Comparison of ENCODE assay signal across 8 mouse cellular contexts in genomic region chr2:92430723-92431541, GRCm38 (mm10). TPM values are rescaled to one million over a fixed set of nuclear protein-coding genes. Genes with fewer than 3 reads are reported as not detected.
DNase-seq lines count a peak whose midpoint lies in the region; ATAC-seq and TF ChIP-seq lines count a peak whose summit lies in the region.

No protein-coding gene starts in this region.

- POLR2A ChIA-PET in Patski (lab: Charles Lee): interaction anchor here (1.7 to 3.1 kb wide), 2 partner anchors 9 to 42 kb away, joined by 6 to 18 read pairs; no protein-coding TSS in a partner anchor

- H3K27ac ChIP-seq in embryonic fibroblast, embryonic 13.5 days (ENCODE audit: insufficient read depth, low read length): peak overlapping the region; percentile 84
- H3K27ac ChIP-seq in heart, embryonic 14.5 days (replicated peaks in 1 of 2; ENCODE audit: control insufficient read depth in 1 of 2, insufficient read depth in 1 of 2, low read depth in 2 of 2, low read length in 2 of 2): peak overlapping the region; percentile 28 to 61
- peak overlapping the region; percentile 94 for H3K27ac ChIP-seq in layer of hippocampus, adult 2 months
- H3K27ac ChIP-seq in lung, embryonic 14.5 days (ENCODE audit: low read depth): peak overlapping the region; percentile 68; the same call in 1 of the 2 replicates
- H3K27ac ChIP-seq in thymus, adult 2 months (ENCODE audit: control insufficient read depth, insufficient read depth, low read length): no peak overlapping the region

- WGBS in heart, embryonic 14.5 days: 43% methylated on average over 21 of the region's 21 CpGs
- WGBS in lung, embryonic 14.5 days: 50% methylated on average over 21 of the region's 21 CpGs
- WGBS in thymus, adult 2 months: 89% methylated on average over 21 of the region's 21 CpGs

- no peak for TF ChIP-seq CTCF in E14TG2a.4 (conservative IDR thresholded peaks at IDR 0.05; ENCODE audit: low read length)
- TF ChIP-seq CTCF in Patski (IDR thresholded peaks at IDR 0.05): no peak
- TF ChIP-seq CTCF in embryonic fibroblast, embryonic 13.5 days (IDR thresholded peaks at IDR 0.05; ENCODE audit: borderline replicate concordance, insufficient read depth, low read length): no peak
- no peak for TF ChIP-seq CTCF in layer of hippocampus, adult 2 months (conservative IDR thresholded peaks at IDR 0.05)
- TF ChIP-seq CTCF in lung, embryonic 14.5 days (IDR thresholded peaks at IDR 0.05; ENCODE audit: low read depth): peak; percentile 26; the same call in 1 of the 2 replicates
- TF ChIP-seq CTCF in thymus, adult 2 months (IDR thresholded peaks at IDR 0.05; ENCODE audit: borderline replicate concordance, control insufficient read depth, extremely low read depth, insufficient read depth, low read length, poor library complexity): no peak

- peak; percentile 60 for ATAC-seq in Patski
- ATAC-seq in heart, embryonic 14.5 days (ENCODE audit: insufficient number of reproducible peaks, insufficient read depth, low FRiP score, low read depth): no peak
- ATAC-seq in lung, embryonic 14.5 days (ENCODE audit: insufficient read depth): peak; percentile 17; the same call in 1 of the 2 replicates

- no peaks in the 10 kb centered on the region for H3K9me3 ChIP-seq in E14TG2a.4 (ENCODE audit: low read length)
- no peaks in the 10 kb centered on the region for H3K9me3 ChIP-seq in heart, embryonic 14.5 days (ENCODE audit: control insufficient read depth, low read length)
- no peaks in the 10 kb centered on the region for H3K9me3 ChIP-seq in lung, embryonic 14.5 days (ENCODE audit: low read depth, low read length)

- H3K4me1 ChIP-seq in E14TG2a.4 (replicated peaks; ENCODE audit: low read depth, low read length): peaks cover 88% of the 10 kb centered on the region
- H3K4me1 ChIP-seq in embryonic fibroblast, embryonic 13.5 days (ENCODE audit: control insufficient read depth, insufficient read depth, low read length): peaks cover 15% of the 10 kb centered on the region
- peaks cover 43 to 66% of the 10 kb centered on the region in 2 experiments for H3K4me1 ChIP-seq in heart, embryonic 14.5 days (ENCODE audit: control insufficient read depth in 2 of 2, insufficient read depth in 2 of 2, low read length in 2 of 2)
- H3K4me1 ChIP-seq in lung, embryonic 14.5 days (ENCODE audit: insufficient read depth): peaks cover 41% of the 10 kb centered on the region
- peaks cover 8% of the 10 kb centered on the region for H3K4me1 ChIP-seq in thymus, adult 2 months (replicated peaks; ENCODE audit: control insufficient read depth, insufficient read depth, low read length)

- peak overlapping the region; percentile 93 for H3K4me2 ChIP-seq in heart, embryonic 14.5 days (ENCODE audit: low read length)
- peak overlapping the region; percentile 83 for H3K4me2 ChIP-seq in lung, embryonic 14.5 days

- H3K9ac ChIP-seq in heart, embryonic 14.5 days (ENCODE audit: low read length): peak overlapping the region; percentile 64
- peak overlapping the region; percentile 41; the same call in 1 of the 2 replicates for H3K9ac ChIP-seq in lung, embryonic 14.5 days

- H3K36me3 ChIP-seq in E14TG2a.4 (ENCODE audit: insufficient read depth, low read length): peaks cover 9% of the 10 kb centered on the region
- peaks cover under 1% of the 10 kb centered on the region; the same call in 1 of the 2 replicates for H3K36me3 ChIP-seq in heart, embryonic 14.5 days (ENCODE audit: control insufficient read depth, insufficient read depth, low read length)
- H3K36me3 ChIP-seq in lung, embryonic 14.5 days (ENCODE audit: insufficient read depth): peaks cover 6% of the 10 kb centered on the region; the same call in 1 of the 2 replicates
- H3K36me3 ChIP-seq in thymus, adult 2 months (ENCODE audit: control insufficient read depth, insufficient read depth, low read length): no peaks in the 10 kb centered on the region

- TF ChIP-seq POLR2A in embryonic fibroblast, embryonic 13.5 days (IDR thresholded peaks at IDR 0.05; ENCODE audit: low read depth, low read length): no peak
- no peak for TF ChIP-seq POLR2A in thymus, adult 2 months (IDR thresholded peaks at IDR 0.05; ENCODE audit: control insufficient read depth, extremely low read depth, insufficient read depth, low read length, poor library complexity)

- in situ Hi-C loops in Patski (cut with MboI; ENCODE audit: low pct_unique_long_range_greater_than_20kb): loop anchor here (5.0 to 25.0 kb wide), 2 partner anchors 54 to 444 kb away; partner anchors contain the start of gene Dgkz

- peak overlapping the region; percentile 98 for H3K4me3 ChIP-seq in E14TG2a.4 (replicated peaks; ENCODE audit: low read length)
- H3K4me3 ChIP-seq in embryonic fibroblast, embryonic 13.5 days (ENCODE audit: insufficient read depth, low read length): no peak overlapping the region; the same call in 1 of the 2 replicates
- peak overlapping the region; percentile 21 to 76 for H3K4me3 ChIP-seq in heart, embryonic 14.5 days (ENCODE audit: control insufficient read depth in 1 of 2, insufficient read depth in 1 of 2, low read depth in 1 of 2, low read length in 2 of 2)
- peak overlapping the region; percentile 81 for H3K4me3 ChIP-seq in layer of hippocampus, adult 2 months
- H3K4me3 ChIP-seq in lung, embryonic 14.5 days (ENCODE audit: low read depth, low read length): peak overlapping the region; percentile 85
- no peak overlapping the region for H3K4me3 ChIP-seq in thymus, adult 2 months (ENCODE audit: control insufficient read depth, insufficient read depth, low read length)

- CTCF ChIA-PET in Patski (lab: Charles Lee): interaction anchor here (1.3 to 1.9 kb wide), 2 partner anchors 9 to 12 kb away, joined by 7 to 10 read pairs; no protein-coding TSS in a partner anchor

- DNase-seq in Patski (ENCODE audit: low read depth, low spot score): no peak
- DNase-seq in layer of hippocampus, adult 2 months (ENCODE audit: low spot score in 2 of 2): peak; percentile 64 to 69
- peak; percentile 69 for DNase-seq in lung, embryonic 14.5 days
- DNase-seq in right cerebral cortex, adult 18-20 months: peak; percentile 83
- no peak for DNase-seq in thymus, adult 2 months

- H3K27me3 ChIP-seq in E14TG2a.4 (ENCODE audit: insufficient read depth, low read length) (peaks cover 12% of the 10 kb centered on the region), Patski (no peaks in the 10 kb centered on the region)
- H3K27me3 ChIP-seq in heart, embryonic 14.5 days (ENCODE audit: control insufficient read depth, insufficient read depth, low read length): peaks cover 4% of the 10 kb centered on the region; the same call in 1 of the 2 replicates
- no peaks in the 10 kb centered on the region for H3K27me3 ChIP-seq in lung, embryonic 14.5 days (ENCODE audit: insufficient read depth, low read length)
- H3K27me3 ChIP-seq in thymus, adult 2 months (ENCODE audit: control insufficient read depth, insufficient read depth, low read length): no peaks in the 10 kb centered on the region

RNA-seq across cellular contexts. Expression of gene Cry2, which starts 2.9 kb away (rescaled TPM):
- 16.7 TPM for polyA plus RNA-seq in Patski (2021)
- 14.2 and 16.7 TPM in 2 replicates for polyA plus RNA-seq in embryonic fibroblast, embryonic 13.5 days (2011; ENCODE audit: insufficient read length, low read depth, missing spikeins)
- polyA plus RNA-seq in heart, embryonic 14.5 days (2014; fragmentation: Nextera tagmentation; extraction: Ambion mirVana): 15.6 and 17.8 TPM in 2 replicates
- total RNA-seq in layer of hippocampus, adult 2 months (2021): 100 to 1,000 TPM; 105 to 108 TPM
- 19.9 and 22.0 TPM in 2 replicates for polyA plus RNA-seq in lung, embryonic 14.5 days (2014; fragmentation: Nextera tagmentation; extraction: Ambion mirVana)
- 16.2 and 19.6 TPM in 2 replicates for polyA plus RNA-seq in thymus, adult 2 months (2012; rRNA removed)

RNA-seq across cellular contexts. Expression of gene Slc35c1, which starts 29.4 kb away (rescaled TPM):
- polyA plus RNA-seq in Patski (2021): 11.0 TPM
- polyA plus RNA-seq in embryonic fibroblast, embryonic 13.5 days (2011; ENCODE audit: insufficient read length, low read depth, missing spikeins): 12.8 and 12.9 TPM in 2 replicates
- polyA plus RNA-seq in heart, embryonic 14.5 days (2014; fragmentation: Nextera tagmentation; extraction: Ambion mirVana): 6.7 and 7.1 TPM in 2 replicates
- total RNA-seq in layer of hippocampus, adult 2 months (2021): 10 to 100 TPM; 14.0 to 15.7 TPM
- polyA plus RNA-seq in lung, embryonic 14.5 days (2014; fragmentation: Nextera tagmentation; extraction: Ambion mirVana): 14.7 and 16.9 TPM in 2 replicates
- polyA plus RNA-seq in thymus, adult 2 months (2012; rRNA removed): 144 and 156 TPM in 2 replicates

RNA-seq across cellular contexts. Expression of gene Mapk8ip1, which starts 29.9 kb away (rescaled TPM):
- 48.1 TPM for polyA plus RNA-seq in Patski (2021)
- 7.1 and 8.6 TPM in 2 replicates for polyA plus RNA-seq in embryonic fibroblast, embryonic 13.5 days (2011; ENCODE audit: insufficient read length, low read depth, missing spikeins)
- 1.9 and 2.9 TPM in 2 replicates for polyA plus RNA-seq in heart, embryonic 14.5 days (2014; fragmentation: Nextera tagmentation; extraction: Ambion mirVana)
- 100 to 1,000 TPM; 338 to 354 TPM for total RNA-seq in layer of hippocampus, adult 2 months (2021)
- 6.2 TPM in 2 replicates for polyA plus RNA-seq in lung, embryonic 14.5 days (2014; fragmentation: Nextera tagmentation; extraction: Ambion mirVana)
- 10.6 and 11.4 TPM in 2 replicates for polyA plus RNA-seq in thymus, adult 2 months (2012; rRNA removed)

RNA-seq across cellular contexts. Expression of gene 1700029I15Rik, which starts 48.6 kb away (rescaled TPM):
- 2.8 TPM for polyA plus RNA-seq in Patski (2021)
- 0.83 and 0.98 TPM in 2 replicates for polyA plus RNA-seq in embryonic fibroblast, embryonic 13.5 days (2011; ENCODE audit: insufficient read length, low read depth, missing spikeins)
- polyA plus RNA-seq in heart, embryonic 14.5 days (2014; fragmentation: Nextera tagmentation; extraction: Ambion mirVana): 0.44 and 1.5 TPM in 2 replicates
- 1 to 10 TPM; 4.5 to 5.0 TPM for total RNA-seq in layer of hippocampus, adult 2 months (2021)
- 1.1 and 1.2 TPM in 2 replicates for polyA plus RNA-seq in lung, embryonic 14.5 days (2014; fragmentation: Nextera tagmentation; extraction: Ambion mirVana)
- 6.4 and 9.0 TPM in 2 replicates for polyA plus RNA-seq in thymus, adult 2 months (2012; rRNA removed)

RNA-seq across cellular contexts. Expression of gene Large2, which starts 56.3 kb away (rescaled TPM):
- polyA plus RNA-seq in Patski (2021): 0.55 TPM
- not detected in 2 replicates for polyA plus RNA-seq in embryonic fibroblast, embryonic 13.5 days (2011; ENCODE audit: insufficient read length, low read depth, missing spikeins)
- polyA plus RNA-seq in heart, embryonic 14.5 days (2014; fragmentation: Nextera tagmentation; extraction: Ambion mirVana): 0.73 and 1.2 TPM in 2 replicates
- total RNA-seq in layer of hippocampus, adult 2 months (2021): 1 to 10 TPM in 1 of 2 experiments, under 1 TPM in 1; 0.98 to 1.1 TPM
- polyA plus RNA-seq in lung, embryonic 14.5 days (2014; fragmentation: Nextera tagmentation; extraction: Ambion mirVana): 15.3 and 16.6 TPM in 2 replicates
- polyA plus RNA-seq in thymus, adult 2 months (2012; rRNA removed): 10.4 and 13.9 TPM in 2 replicates

Comparison
In these comparisons a context has a peak if more than half of its experiments do, and no peak if none do; other contexts are left out.
1. H3K4me3 ChIP-seq: peak in E14TG2a.4 (single experiment), heart, embryonic 14.5 days (2 of 2), layer of hippocampus, adult 2 months (single experiment) and lung, embryonic 14.5 days (single experiment); none in embryonic fibroblast, embryonic 13.5 days (single experiment) and thymus, adult 2 months (single experiment).
2. DNase-seq: peak in layer of hippocampus, adult 2 months (2 of 2), lung, embryonic 14.5 days (single experiment) and right cerebral cortex, adult 18-20 months (single experiment); none in Patski (single experiment) and thymus, adult 2 months (single experiment).